Comparison of ENCODE assay signal across 16 mouse cellular contexts in the genomic region with DNA sequence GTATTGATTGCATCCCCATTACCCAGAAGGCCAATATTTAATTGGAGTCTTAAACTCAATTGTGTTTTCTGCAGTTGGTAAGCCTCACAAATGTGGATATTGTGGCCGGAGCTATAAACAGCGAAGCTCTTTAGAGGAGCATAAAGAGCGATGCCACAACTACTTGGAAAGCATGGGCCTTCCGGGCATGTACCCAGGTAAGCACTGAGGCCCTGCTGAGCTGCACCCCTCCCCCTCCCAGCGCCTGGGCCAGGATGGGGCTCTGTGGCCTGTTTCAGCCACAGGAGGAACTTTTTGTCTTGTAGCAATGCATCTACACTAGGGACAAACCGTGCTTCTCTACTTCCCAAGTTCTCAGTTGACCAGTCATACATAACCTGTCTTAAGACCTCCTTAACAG.
"Had no signal": no experiment of that assay in that cellular context is flagged by ENCODE, and none has a peak within 500 bp of the region (broad histone marks: within the 10 kb centered on the region; RNA-seq: fewer than 3 reads in every experiment).

No protein-coding gene starts in this region.

- DNase-seq: retina, postnatal 1 day; right cerebral cortex, adult 18-20 months; right cerebral cortex, postnatal 14 days; right cerebral cortex, postnatal 25 days; right cerebral cortex, postnatal 4 days; thymus, adult 18-20 months; thymus, adult 2 months; thymus, postnatal 14 days; thymus, postnatal 25 days; thymus, postnatal 36 days; thymus, postnatal 4 days had no signal

- H3K4me1 ChIP-seq: neural tube, embryonic 12.5 days; neural tube, embryonic 13.5 days; neural tube, embryonic 15.5 days; stomach, embryonic 15.5 days had no signal

- H3K9ac ChIP-seq: neural tube, embryonic 12.5 days; neural tube, embryonic 13.5 days; neural tube, embryonic 15.5 days; stomach, embryonic 15.5 days had no signal

- H3K4me3 ChIP-seq: neural tube, embryonic 12.5 days; neural tube, embryonic 13.5 days; neural tube, embryonic 15.5 days; stomach, embryonic 15.5 days had no signal

- H3K27me3 ChIP-seq: neural tube, embryonic 12.5 days; neural tube, embryonic 13.5 days; neural tube, embryonic 15.5 days; stomach, embryonic 15.5 days had no signal

- H3K9me3 ChIP-seq: neural tube, embryonic 12.5 days; neural tube, embryonic 13.5 days; neural tube, embryonic 15.5 days; stomach, embryonic 15.5 days had no signal

- H3K27ac ChIP-seq: neural tube, embryonic 12.5 days; neural tube, embryonic 13.5 days; neural tube, embryonic 15.5 days; stomach, embryonic 15.5 days; stomach, postnatal 0 days had no signal

- H3K36me3 ChIP-seq: neural tube, embryonic 12.5 days; neural tube, embryonic 13.5 days; neural tube, embryonic 15.5 days; stomach, embryonic 15.5 days had no signal

- H3K4me2 ChIP-seq: neural tube, embryonic 12.5 days; neural tube, embryonic 13.5 days; neural tube, embryonic 15.5 days; stomach, embryonic 15.5 days had no signal
